Mouse (Mus musculus) intestine, embryonic 15.5 days (tissue): ENCODE measurements at regions not wholly inside any gene's neighbourhood (a gene's known extent, or its start where the extent isn't known, plus 50 kb on each side); places are given as distances from the start of the nearest gene placed in this dataset.

ENCODE experiments used
- ATAC-seq: fragments of 200-750 bp; cut with Nextera tagmentation; 2 replicates; pipeline ENCODE4 v1.8.0; 2017; ENCODE audit warnings: moderate TSS enrichment, moderate library complexity
- H3K27ac ChIP-seq: fragments of 300-500 bp; sonication (generic); 2 replicates; pipeline ENCODE4 v1.5.1; 2015; ENCODE audit warnings: mild to moderate bottlenecking, inconsistent platforms
- H3K27me3 ChIP-seq: fragments of 300-500 bp; sonication (generic); replicated peaks from 2 replicates; pipeline ENCODE4 v1.6.1; 2015; ENCODE audit warnings: inconsistent platforms
- H3K36me3 ChIP-seq: fragments of 300-500 bp; sonication (generic); 2 replicates; pipeline ENCODE4 v1.6.1; 2015; ENCODE audit warnings: inconsistent platforms
- H3K4me1 ChIP-seq: fragments of 300-500 bp; sonication (generic); replicated peaks from 2 replicates; pipeline ENCODE4 v1.6.1; 2015; ENCODE audit warnings: inconsistent platforms
- H3K4me2 ChIP-seq: fragments of 300-500 bp; sonication (generic); replicated peaks from 2 replicates; pipeline ENCODE4 v1.6.1; 2015; ENCODE audit warnings: mild to moderate bottlenecking, inconsistent platforms
- H3K4me3 ChIP-seq: fragments of 300-500 bp; sonication (generic); replicated peaks from 2 replicates; pipeline ENCODE4 v1.5.1; 2015; ENCODE audit warnings: inconsistent platforms
- H3K9ac ChIP-seq: fragments of 300-500 bp; sonication (generic); 2 replicates; pipeline ENCODE4 v1.6.1; 2015; ENCODE audit warnings: inconsistent platforms
- H3K9me3 ChIP-seq: fragments of 300-500 bp; sonication (generic); 2 replicates; pipeline ENCODE4 v1.6.1; 2016; ENCODE audit warnings: inconsistent platforms
- WGBS: fragments of 180-500 bp; shearing (Covaris S2); methylation state at CpG from one replicate; pipeline ENCODE4 v1.1.7; 2015; 5-methylcytosine and 5-hydroxymethylcytosine counted together

DNA sequence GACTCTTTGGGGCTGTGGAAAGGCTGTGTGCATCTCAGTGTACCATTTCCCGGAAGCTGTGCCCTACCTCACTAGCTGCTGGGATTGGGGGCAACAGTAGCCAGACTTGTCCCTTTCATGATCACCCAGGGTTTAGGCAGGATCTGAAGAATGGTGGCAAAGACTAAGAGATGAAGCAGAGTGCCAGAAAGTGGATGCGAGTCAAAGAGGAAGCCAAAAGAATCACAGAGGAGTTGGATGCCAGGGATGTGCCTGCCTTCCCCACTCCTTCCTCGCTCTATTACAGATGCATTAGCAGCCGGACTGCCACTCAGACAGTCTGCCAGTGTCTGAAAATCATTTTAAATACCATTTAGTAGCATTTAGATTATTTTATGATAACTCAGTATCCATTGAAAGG, 271.5 kb upstream of the Slc24a2 start:
- H3K27ac ChIP-seq, result no peak overlapping the region
- no peaks in the 10 kb centered on the region for H3K9me3 ChIP-seq
- no peak for ATAC-seq
- H3K27me3 ChIP-seq, result no peaks in the 10 kb centered on the region
- no peak overlapping the region for H3K4me3 ChIP-seq
- no peaks in the 10 kb centered on the region for H3K36me3 ChIP-seq
- no peaks in the 10 kb centered on the region for H3K4me1 ChIP-seq
- 94% methylated on average over 4 of the region's 4 CpGs for WGBS
- no peak overlapping the region for H3K4me2 ChIP-seq
- H3K9ac ChIP-seq, result no peak overlapping the region

DNA sequence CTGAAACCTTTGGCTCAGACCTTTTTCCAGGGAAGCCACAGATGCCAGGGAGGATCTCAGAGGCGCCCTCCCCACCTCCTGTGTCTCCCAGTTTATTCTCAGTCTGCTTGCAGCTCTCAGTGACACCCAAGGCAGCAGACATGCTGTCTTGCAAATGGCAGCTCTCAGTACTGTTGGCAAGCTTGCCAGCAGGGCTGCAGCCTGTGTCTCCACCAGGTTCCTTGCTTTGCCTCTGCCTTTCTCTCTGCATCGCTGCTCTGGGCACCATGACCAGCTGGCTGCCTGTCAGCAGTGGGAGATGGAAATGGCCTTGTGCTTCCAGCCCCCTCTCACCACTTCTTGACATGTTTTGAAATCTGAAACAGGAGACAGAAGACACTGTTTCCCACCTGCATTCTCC, 270.2 kb upstream of the Slc24a2 start:
- Histone ChIP-seq H3K36me3 (no peaks in the 10 kb centered on the region), H3K4me2 (no peak overlapping the region), H3K9me3 (no peaks in the 10 kb centered on the region), H3K9ac (no peak overlapping the region), H3K4me1 (no peaks in the 10 kb centered on the region), H3K4me3 (no peak overlapping the region), H3K27ac (no peak overlapping the region), H3K27me3 (no peaks in the 10 kb centered on the region)
- ATAC-seq, result no peak
- 55% methylated on average over 2 of the region's 2 CpGs for WGBS

GRCm38 (mm10) chr4:87487798-87488197, 257.5 kb upstream of the Slc24a2 start:
- Histone ChIP-seq H3K27ac (no peak overlapping the region), H3K9me3 (no peaks in the 10 kb centered on the region), H3K36me3 (no peaks in the 10 kb centered on the region), H3K4me3 (no peak overlapping the region), H3K4me2 (no peak overlapping the region), H3K27me3 (no peaks in the 10 kb centered on the region), H3K9ac (no peak overlapping the region), H3K4me1 (no peaks in the 10 kb centered on the region)
- ATAC-seq, result no peak
- 81% methylated on average over 3 of the region's 3 CpGs for WGBS

DNA sequence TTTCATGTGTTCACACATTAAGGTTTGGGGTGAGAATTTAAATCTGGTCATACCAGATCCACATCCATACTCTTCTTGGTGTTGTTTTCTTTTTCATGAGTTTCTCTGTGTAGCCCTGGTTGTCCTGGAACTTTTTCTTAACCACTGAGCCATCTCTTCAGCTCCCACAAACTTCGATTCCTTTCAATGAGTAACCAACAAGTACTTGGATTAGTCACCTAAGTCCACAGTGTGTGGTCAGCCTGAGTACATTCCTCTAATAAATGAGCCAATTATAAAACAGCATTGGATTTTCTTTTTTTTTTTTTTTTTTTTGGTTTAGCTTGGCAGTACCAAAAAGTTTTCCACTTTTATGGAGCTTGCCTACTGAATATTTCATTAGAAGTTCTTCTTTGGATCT, 245.3 kb upstream of the Slc24a2 start:
- 87% methylated on average over 1 of the region's 1 CpGs for WGBS
- no peaks in the 10 kb centered on the region for H3K27me3 ChIP-seq
- no peak for ATAC-seq

DNA sequence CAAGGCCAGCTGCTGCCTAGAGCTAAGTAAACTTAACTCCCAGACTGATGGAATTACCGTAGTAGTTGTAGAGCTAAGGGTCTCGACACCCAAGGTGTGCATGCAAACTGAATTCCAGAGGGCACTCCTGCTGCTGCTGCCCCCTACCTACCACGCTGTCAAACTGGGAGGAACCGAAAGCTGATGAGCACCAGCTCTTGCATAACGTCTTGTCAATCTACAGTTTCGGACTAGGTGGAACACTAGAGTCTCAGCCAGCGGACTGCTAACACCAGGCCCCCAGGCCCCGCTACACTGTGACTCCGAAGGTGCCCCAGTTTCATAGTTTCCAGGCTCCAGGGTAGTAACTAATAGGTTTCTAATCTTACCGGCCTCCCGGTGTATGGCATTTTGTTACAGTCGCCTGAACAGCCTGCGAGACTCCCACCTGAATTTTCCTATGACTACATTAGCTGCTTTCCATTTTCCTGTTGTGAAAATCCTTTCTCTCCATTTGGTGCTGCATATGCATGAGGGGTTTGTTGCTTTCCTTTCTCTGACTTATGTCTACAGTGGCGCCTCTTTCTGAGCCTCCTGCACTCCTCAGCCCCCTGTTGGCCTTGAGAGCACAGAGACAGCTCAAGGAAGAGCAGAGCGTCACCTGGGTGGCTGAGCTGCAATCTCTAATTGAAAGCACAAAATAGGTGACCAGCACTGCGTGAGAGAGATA, 243.2 kb upstream of the Slc24a2 start:
- WGBS, result 88% methylated on average over 16 of the region's 16 CpGs
- Histone ChIP-seq H3K9me3 (no peaks in the 10 kb centered on the region), H3K4me1 (no peaks in the 10 kb centered on the region), H3K36me3 (no peaks in the 10 kb centered on the region), H3K27me3 (no peaks in the 10 kb centered on the region), H3K4me3 (no peak overlapping the region), H3K27ac (no peak overlapping the region), H3K9ac (no peak overlapping the region), H3K4me2 (no peak overlapping the region)
- no peak for ATAC-seq

More for the DNA sequence above, 245.3 kb upstream of the Slc24a2 start:
- Histone ChIP-seq H3K36me3 (no peaks in the 10 kb centered on the region), H3K9me3 (no peaks in the 10 kb centered on the region), H3K4me2 (no peak overlapping the region), H3K27ac (no peak overlapping the region), H3K9ac (no peak overlapping the region), H3K4me3 (no peak overlapping the region), H3K4me1 (no peaks in the 10 kb centered on the region)

DNA sequence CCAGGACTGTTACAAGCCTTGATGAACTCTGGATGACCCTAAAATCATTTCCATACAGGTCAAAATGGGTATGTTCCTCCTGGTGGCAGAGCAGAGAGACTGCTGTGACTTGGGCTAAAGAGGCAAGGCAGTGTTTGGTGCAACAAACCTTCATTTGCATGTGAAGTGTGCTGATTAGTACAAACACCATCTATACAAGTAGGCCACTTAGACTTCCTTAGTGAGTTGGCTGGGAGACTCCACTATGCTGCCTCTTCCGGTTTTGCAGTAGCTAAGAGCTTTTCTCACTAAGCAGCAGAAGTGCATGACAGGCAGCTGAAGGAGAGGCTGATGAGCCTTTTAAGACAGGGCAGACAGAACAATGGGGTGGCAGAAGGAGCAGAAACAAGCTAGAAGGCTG, 242.5 kb upstream of the Slc24a2 start:
- 45% methylated on average over 1 of the region's 1 CpGs for WGBS
- Histone ChIP-seq H3K9ac (no peak overlapping the region), H3K27ac (no peak overlapping the region), H3K9me3 (no peaks in the 10 kb centered on the region), H3K4me2 (no peak overlapping the region), H3K27me3 (no peaks in the 10 kb centered on the region), H3K4me1 (no peaks in the 10 kb centered on the region), H3K4me3 (no peak overlapping the region), H3K36me3 (no peaks in the 10 kb centered on the region)
- ATAC-seq, result no peak

DNA sequence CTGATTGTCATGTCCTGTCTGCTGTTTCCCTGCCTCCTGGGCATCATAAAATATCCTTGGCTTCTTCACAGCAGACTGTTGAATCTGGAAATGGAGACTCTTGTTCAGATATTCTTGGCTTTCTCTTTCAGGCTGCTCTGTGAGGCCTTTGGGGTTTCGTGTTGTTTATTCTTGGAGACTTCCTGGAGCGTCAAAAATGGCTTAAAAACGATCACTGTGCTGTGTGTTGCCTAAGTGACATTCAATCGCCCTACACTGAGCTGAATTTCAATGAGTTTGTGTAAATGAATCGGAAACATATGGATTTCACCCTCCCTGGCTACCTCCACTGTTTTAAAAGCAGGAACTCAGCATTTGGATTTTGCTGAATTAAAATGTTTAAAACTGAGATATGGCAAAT, 241.1 kb upstream of the Slc24a2 start:
- no peaks in the 10 kb centered on the region for H3K9me3 ChIP-seq
- ATAC-seq, result no peak
- H3K4me2 ChIP-seq, result no peak overlapping the region
- no peak overlapping the region for H3K27ac ChIP-seq
- 44% methylated on average over 5 of the region's 5 CpGs for WGBS
- no peaks in the 10 kb centered on the region for H3K4me1 ChIP-seq
- no peaks in the 10 kb centered on the region for H3K27me3 ChIP-seq
- no peak overlapping the region for H3K4me3 ChIP-seq
- H3K9ac ChIP-seq, result no peak overlapping the region
- H3K36me3 ChIP-seq, result no peaks in the 10 kb centered on the region

DNA sequence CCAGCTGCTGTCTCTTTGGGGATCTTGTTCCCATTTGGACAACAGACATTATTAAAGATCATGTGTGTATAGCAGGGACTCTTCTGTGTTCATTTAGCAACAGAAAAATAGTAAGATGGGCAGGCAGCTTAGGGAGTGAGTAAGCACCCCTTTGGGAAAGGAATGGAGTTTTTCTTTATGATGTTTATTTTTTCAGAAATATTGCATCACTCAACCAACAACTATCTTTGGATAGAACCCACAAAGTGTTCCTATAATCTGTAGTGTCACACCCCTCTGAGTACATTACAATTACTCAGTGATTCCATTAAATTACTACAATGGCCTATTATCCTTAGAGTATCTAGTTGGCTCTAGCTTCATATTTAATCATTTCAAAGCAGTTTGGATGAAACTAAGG, 237.3 kb upstream of the Slc24a2 start:
- no peaks in the 10 kb centered on the region for H3K9me3 ChIP-seq
- no peak overlapping the region for H3K4me2 ChIP-seq
- H3K27ac ChIP-seq, result no peak overlapping the region
- no peaks in the 10 kb centered on the region for H3K4me1 ChIP-seq
- no peak for ATAC-seq
- no peak overlapping the region for H3K9ac ChIP-seq
- no peaks in the 10 kb centered on the region for H3K36me3 ChIP-seq
- no peaks in the 10 kb centered on the region for H3K27me3 ChIP-seq
- H3K4me3 ChIP-seq, result no peak overlapping the region

DNA sequence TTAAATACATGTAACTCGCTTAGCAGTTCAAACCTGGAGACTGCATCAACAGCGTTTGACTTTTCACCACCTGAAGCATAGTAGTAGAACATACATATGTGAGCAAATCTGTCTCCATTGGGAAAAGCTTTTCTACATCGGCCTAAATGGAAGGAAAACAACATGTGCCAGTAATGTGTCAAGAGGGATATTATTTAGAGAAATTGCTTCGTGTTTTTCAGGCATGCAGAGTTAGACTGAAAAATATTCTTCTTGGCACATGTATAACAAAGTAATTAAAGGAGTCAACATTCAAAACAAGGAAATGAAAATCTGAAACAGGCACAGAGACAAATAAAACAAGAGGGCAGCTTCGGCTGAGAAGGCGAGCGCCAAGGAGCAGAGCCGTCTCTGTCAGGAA, 236.7 kb upstream of the Slc24a2 start:
- Histone ChIP-seq H3K36me3 (no peaks in the 10 kb centered on the region), H3K27me3 (no peaks in the 10 kb centered on the region), H3K27ac (no peak overlapping the region), H3K4me2 (no peak overlapping the region), H3K4me1 (no peaks in the 10 kb centered on the region), H3K9me3 (no peaks in the 10 kb centered on the region), H3K9ac (no peak overlapping the region), H3K4me3 (no peak overlapping the region)
- 71% methylated on average over 8 of the region's 8 CpGs for WGBS
- ATAC-seq, result no peak

- H3K9me3 ChIP-seq, result no peaks in the 10 kb centered on the region
- no peaks in the 10 kb centered on the region for H3K36me3 ChIP-seq
- 71% methylated on average over 7 of the region's 7 CpGs for WGBS
- no peak overlapping the region for H3K27ac ChIP-seq
- no peak overlapping the region for H3K4me2 ChIP-seq
- no peak overlapping the region for H3K9ac ChIP-seq
- H3K4me3 ChIP-seq, result no peak overlapping the region
- H3K27me3 ChIP-seq, result no peaks in the 10 kb centered on the region
- no peak for ATAC-seq
- H3K4me1 ChIP-seq, result no peaks in the 10 kb centered on the region
These were observed 231.1 kb upstream of the Slc24a2 start for GRCm38 (mm10) chr4:87461181-87461912.

DNA sequence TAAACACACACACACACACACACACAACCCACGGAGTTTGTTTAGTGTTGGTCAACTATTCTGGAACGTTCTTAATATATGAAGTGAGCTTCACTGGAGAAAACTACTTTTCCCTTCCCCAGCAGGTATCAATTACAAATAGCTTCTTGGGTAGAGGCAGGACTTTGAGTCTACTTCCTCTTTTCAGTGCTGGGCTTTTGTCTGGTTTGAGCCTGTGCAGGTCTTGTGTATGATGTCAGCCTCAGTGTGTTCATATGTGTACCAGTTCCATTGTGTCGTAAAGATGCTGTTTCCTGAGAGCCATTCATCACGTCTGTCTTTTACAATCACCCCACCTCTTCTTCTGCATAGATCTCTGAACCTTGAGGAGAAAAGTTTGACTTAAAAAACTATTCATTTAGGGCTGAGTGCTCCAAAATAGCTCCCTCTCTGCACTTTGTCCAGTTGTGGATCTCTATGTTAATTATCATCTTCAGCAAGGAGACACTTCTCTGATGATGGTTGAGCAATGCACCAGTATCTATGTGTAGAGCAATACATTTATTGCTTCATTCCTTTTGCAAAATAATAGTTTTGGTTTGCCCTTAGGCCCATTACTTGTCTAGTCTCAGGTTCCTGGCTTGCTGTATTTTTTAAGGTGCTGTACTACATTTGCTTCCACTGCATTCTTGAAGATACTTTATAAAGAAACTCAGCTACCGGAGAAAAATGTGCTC, 225.7 kb upstream of the Slc24a2 start:
- Histone ChIP-seq H3K4me3 (no peak overlapping the region), H3K9me3 (no peaks in the 10 kb centered on the region), H3K4me1 (0 out of 2 replicates have a peak, but pooled peaks cover under 1% of the 10 kb centered on the region), H3K36me3 (no peaks in the 10 kb centered on the region), H3K27ac (no peak overlapping the region), H3K27me3 (no peaks in the 10 kb centered on the region), H3K9ac (no peak overlapping the region), H3K4me2 (no peak overlapping the region)
- ATAC-seq, result no peak
- WGBS, result 73% methylated on average over 5 of the region's 5 CpGs

DNA sequence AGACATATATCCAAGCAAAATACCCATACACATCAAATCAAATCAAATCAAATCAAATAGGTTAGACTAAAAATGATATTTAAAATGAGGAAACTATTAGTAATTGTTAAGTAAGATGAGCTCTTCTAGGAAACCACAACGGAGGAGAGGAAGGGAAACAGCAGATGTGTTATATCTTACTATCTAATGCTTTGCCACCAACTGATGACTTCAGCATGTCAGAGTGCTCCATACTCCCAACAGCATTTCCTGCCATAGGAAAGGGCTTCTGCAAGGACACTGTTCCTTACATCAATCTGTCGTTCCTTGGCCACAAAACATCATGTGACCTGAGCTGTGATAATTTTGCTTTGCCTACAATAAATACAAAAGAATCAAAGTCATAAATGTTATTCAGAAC, 221.8 kb upstream of the Slc24a2 start:
- Histone ChIP-seq H3K36me3 (no peaks in the 10 kb centered on the region), H3K27me3 (no peaks in the 10 kb centered on the region), H3K4me2 (no peak overlapping the region), H3K4me3 (no peak overlapping the region), H3K9me3 (no peaks in the 10 kb centered on the region), H3K27ac (no peak overlapping the region), H3K4me1 (0 out of 2 replicates have a peak, but pooled peaks cover 3% of the 10 kb centered on the region), H3K9ac (no peak overlapping the region)
- ATAC-seq, result no peak
- WGBS, result 47% methylated on average over 2 of the region's 2 CpGs
